Mouse (Mus musculus) gastrocnemius, postnatal 14 days (tissue): Measurements from ENCODE around the gene Rlf. TPM values are rescaled to one million over a fixed set of nuclear protein-coding genes. Genes with fewer than 3 reads are reported as not detected.
"Not testable (repeated sequence)": the region's sequence is repeated elsewhere in the genome, so short reads cannot be mapped to it uniquely, and the experiment has no call there.

Experiments used
- DNase-seq: peaks from one replicate; pipeline ENCODE4 v3.0.0; 2021; ENCODE audit warnings: mixed read lengths
- intact Hi-C: fragments of 180-260 bp; cut with DNase I; formaldehyde crosslinking; loops from one replicate; pipeline ENCODE4 v1.15.1; 2025; ENCODE audit warnings: low total_unique reads
- total RNA-seq, 2 experiments: library from RNA; stranded (reverse); gene quantifications; 2 replicates each; pipeline ENCODE4 v1.2.3; 2021

Gene Rlf
- total RNA-seq, 2 experiments from 2014 or later, result 10.4 TPM

- no peak for DNase-seq
- intact Hi-C loops, result no loop called here
These were observed 25.5 kb downstream of the Rlf start for GRCm38 (mm10) chr4:121189341-121189740.

DNA sequence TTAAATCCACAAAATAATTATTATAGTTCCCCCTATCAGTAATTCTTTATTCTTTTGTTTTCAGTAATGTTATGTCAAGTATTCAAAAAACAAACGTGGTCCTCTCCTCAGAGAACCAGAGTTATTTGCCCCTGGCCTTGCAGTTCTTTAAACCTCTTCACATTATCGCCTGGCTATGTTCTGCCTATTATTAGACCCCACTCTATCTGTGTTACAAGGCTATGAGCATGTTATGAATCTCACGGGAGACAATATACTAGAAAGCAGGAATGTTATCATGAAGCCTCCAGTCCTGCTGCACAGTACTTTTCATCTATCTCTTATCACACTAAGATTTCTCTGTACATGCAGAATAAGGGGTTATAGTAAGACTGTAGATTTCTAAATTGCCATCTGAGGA, 35.2 kb downstream of the Rlf start:
- intact Hi-C loops, result no loop called here
- no peak for DNase-seq

- intact Hi-C loops, result no loop called here
- DNase-seq, result no peak
These were observed 47.2 kb downstream of the Rlf start for GRCm38 (mm10) chr4:121167656-121168055.

DNA sequence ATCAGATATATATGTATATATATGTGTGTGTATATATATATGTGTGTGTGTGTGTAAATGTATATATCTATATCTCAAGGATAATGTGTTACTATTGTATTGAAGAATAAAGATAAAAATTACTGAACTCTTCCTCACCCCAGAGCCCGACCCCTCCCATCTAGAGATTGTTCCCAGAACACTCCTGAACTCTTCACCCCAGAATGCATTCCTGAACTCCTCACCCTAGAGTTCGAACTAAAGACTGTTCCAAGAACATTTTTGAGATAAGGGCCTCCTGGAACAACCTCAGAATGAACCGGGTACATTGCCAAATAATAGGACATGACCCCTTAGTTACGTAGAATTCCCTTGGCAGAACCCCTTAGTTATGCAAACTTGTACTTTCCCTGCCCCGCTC, 48.2 kb downstream of the Rlf start:
- DNase-seq, intact Hi-C loops: not testable (repeated sequence)

DNA sequence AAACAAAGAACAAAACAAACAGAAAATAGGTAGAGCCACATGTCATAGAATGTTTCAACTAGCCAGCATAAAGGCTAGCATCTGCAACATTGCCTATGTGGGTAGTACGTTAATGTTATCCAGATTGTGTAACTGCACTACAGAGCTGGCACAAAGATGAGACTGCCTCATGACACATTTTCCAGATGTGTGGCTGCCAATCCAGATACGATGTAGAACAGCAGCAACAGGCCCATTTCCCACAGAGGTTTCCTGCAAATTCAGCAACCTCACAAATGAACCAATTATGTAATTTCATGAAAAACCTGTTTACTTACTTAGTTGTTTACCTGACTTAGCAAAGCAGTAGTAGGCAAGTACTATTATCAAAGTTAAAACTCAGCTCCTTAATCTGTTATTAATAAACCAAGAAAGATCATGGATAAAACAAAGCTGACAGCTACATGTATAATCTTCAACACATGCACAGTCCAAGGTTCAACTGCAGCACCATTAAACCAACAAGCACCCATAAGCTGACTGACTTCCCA, 51.3 kb downstream of the Rlf start:
- intact Hi-C loops, result no loop called here
- DNase-seq, result no peak

GRCm38 (mm10) chr4:121109126-121109525, 105.8 kb downstream of the Rlf start, which contains the start of gene Tmco2:
TSS of gene Tmco2 (minus strand) at chr4:121109226.
- DNase-seq, result no peak
- intact Hi-C loops, result no loop called here

- intact Hi-C loops, result no loop called here
- no peak for DNase-seq
These were observed 111.6 kb downstream of the Rlf start for GRCm38 (mm10) chr4:121103304-121103703.

- intact Hi-C loops, result no loop called here
These were observed 117.1 kb downstream of the Rlf start, which contains the start of gene Zmpste24 for GRCm38 (mm10) chr4:121097650-121098378. TSS of gene Zmpste24 (minus strand) at chr4:121098241.

More at GRCm38 (mm10) chr4:121097650-121098378, 117.1 kb downstream of the Rlf start, which contains the start of gene Zmpste24:
- DNase-seq, result peak; percentile 75

Other genes starting within 250 kb of the Rlf start
- gene Smap2, start 197.8 kb downstream of the Rlf start, total RNA-seq, result 10 to 100 TPM; 16.1 to 16.3 TPM
- under 1 TPM; 0.60 to 0.84 TPM for gene Col9a2, start 175.7 kb downstream of the Rlf start, total RNA-seq
- 10 to 100 TPM; 17.2 to 20.1 TPM for gene Zmpste24, start 116.8 kb downstream of the Rlf start, total RNA-seq
- not detected for gene Tmco2, start 105.9 kb downstream of the Rlf start, total RNA-seq
- gene Gm12888, start 109.8 kb upstream of the Rlf start, total RNA-seq, result not detected
- gene Gm12886, start 208.0 kb upstream of the Rlf start, total RNA-seq, result not detected